Mouse (Mus musculus) adipocyte (in vitro differentiated cells): ENCODE measurements around the gene Gm49387.

ENCODE experiments used
- DNase-seq: peaks from one replicate; pipeline ENCODE4 v3.0.0-alpha.2; 2016; ENCODE audit warnings: low spot score

The Gm49387 gene

GRCm38 (mm10) chr14:31525040-31525810 is 115.5 kb downstream of the Gm49387 start:
- no peak for DNase-seq

- no peak for DNase-seq
These were observed 119.4 kb downstream of the Gm49387 start for GRCm38 (mm10) chr14:31521318-31521717.

- peak; percentile 70 for DNase-seq
These were observed 121.5 kb downstream of the Gm49387 start for GRCm38 (mm10) chr14:31519165-31519564.

GRCm38 (mm10) chr14:31515895-31516294 is 124.8 kb downstream of the Gm49387 start:
- no peak for DNase-seq

DNA sequence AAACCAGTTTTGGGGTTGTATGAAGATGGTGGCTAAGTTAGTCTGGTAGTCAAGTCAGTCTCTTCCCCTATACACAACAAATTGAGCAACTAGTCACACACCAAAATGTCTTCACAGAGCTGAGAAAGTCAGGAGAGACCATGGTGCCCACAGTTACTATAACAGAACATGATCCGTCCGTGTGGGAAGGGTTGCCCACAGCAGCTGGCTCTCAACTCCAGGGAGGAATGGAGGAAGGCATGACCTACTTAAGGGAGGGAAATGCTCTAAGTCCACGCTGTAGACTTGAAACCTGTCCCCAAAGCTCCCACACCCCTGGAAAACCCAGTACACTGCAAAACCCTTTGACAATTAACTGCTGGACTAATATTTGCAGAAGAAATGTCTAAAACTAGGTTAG is 130.4 kb downstream of the Gm49387 start:
- DNase-seq: no peak

GRCm38 (mm10) chr14:31509911-31510310 is 130.8 kb downstream of the Gm49387 start:
- peak; percentile 95 for DNase-seq

GRCm38 (mm10) chr14:31506456-31506855 is 134.2 kb downstream of the Gm49387 start:
- DNase-seq: no peak

DNA sequence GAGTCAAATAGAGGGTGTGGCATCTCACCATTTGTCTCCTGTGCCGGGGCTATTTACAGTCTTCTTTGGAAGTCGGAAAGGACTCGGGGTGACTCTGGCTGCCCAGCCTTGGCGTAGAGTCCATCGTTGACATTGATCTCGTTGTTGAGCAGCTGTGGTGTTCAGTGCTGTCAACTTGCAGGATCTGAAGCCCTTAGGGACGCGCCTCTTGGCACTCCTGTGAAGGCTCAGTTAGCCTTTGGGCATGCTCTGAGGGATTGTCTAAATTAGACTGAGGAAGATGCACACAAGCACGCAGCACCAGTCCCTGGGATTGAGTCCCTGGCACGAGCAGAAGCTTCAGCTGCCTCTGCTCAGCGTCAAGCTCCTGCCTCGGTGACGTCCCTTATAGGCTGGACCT is 137.3 kb downstream of the Gm49387 start:
- DNase-seq: no peak
